Mouse (Mus musculus) liver, postnatal 0 days (tissue): ENCODE measurements at regions not wholly inside any gene's neighbourhood (a gene's known extent, or its start where the extent isn't known, plus 50 kb on each side); places are given as distances from the start of the nearest gene placed in this dataset.

ENCODE experiments used
- ATAC-seq: fragments of 200-750 bp; cut with Nextera tagmentation; 2 replicates; pipeline ENCODE4 v1.8.0; 2017; ENCODE audit warnings: mild to moderate bottlenecking, moderate library complexity
- DNase-seq: peaks from one replicate; pipeline ENCODE4 v3.0.0-alpha.2; 2016
- H3K27ac ChIP-seq: fragments of 300-500 bp; sonication (generic); 2 replicates; pipeline ENCODE4 v1.5.1; 2014; ENCODE audit warnings: antibody characterized with exemption, moderate library complexity, mild to moderate bottlenecking, low read depth
- H3K27me3 ChIP-seq: fragments of 300-500 bp; sonication (generic); 2 replicates; pipeline ENCODE4 v1.6.1; 2014; ENCODE audit warnings: low read length, control low read depth, mixed read lengths; ENCODE audit not compliant: insufficient read depth
- H3K36me3 ChIP-seq: fragments of 300-500 bp; sonication (generic); replicated peaks from 2 replicates; pipeline ENCODE4 v1.6.1; 2014; ENCODE audit warnings: mild to moderate bottlenecking, control low read depth, low read length, moderate library complexity, mixed read lengths; ENCODE audit not compliant: insufficient read depth
- H3K4me1 ChIP-seq: fragments of 300-500 bp; sonication (generic); 2 replicates; pipeline ENCODE4 v1.6.1; 2014; ENCODE audit warnings: antibody characterized with exemption, mild to moderate bottlenecking, control low read depth; ENCODE audit not compliant: insufficient read depth
- H3K4me2 ChIP-seq: fragments of 300-500 bp; sonication (generic); 2 replicates; pipeline ENCODE4 v1.6.1; 2014; ENCODE audit warnings: low read depth, mild to moderate bottlenecking, low read length, moderate library complexity, mixed read lengths
- H3K4me3 ChIP-seq: fragments of 300-500 bp; sonication (generic); 2 replicates; pipeline ENCODE4 v1.5.1; 2014; ENCODE audit warnings: low read depth, low read length
- H3K9ac ChIP-seq: fragments of 300-500 bp; sonication (generic); replicated peaks from 2 replicates; pipeline ENCODE4 v1.6.1; 2014; ENCODE audit warnings: mild to moderate bottlenecking, moderate library complexity
- H3K9me3 ChIP-seq: fragments of 300-500 bp; sonication (generic); 2 replicates; pipeline ENCODE4 v1.6.1; 2016; ENCODE audit warnings: mild to moderate bottlenecking, control low read depth, low read length, mixed read lengths
- CTCF ChIP-seq: sonication (generic); IDR thresholded peaks from 2 replicates; pipeline ENCODE4 v1.5.1; 2016; ENCODE audit warnings: antibody characterized with exemption, low read depth
- EP300 ChIP-seq: IDR thresholded peaks from 2 replicates; pipeline ENCODE4 v1.6.1; 2016; ENCODE audit warnings: antibody characterized with exemption, low read depth, mild to moderate bottlenecking
- WGBS: fragments of 180-500 bp; shearing (Covaris S2); extraction: QIAGEN DNeasy Blood & Tissue Kit; methylation state at CpG from one replicate; pipeline ENCODE4 v1.1.7; 2014; ENCODE audit not compliant: insufficient replicate concordance; 5-methylcytosine and 5-hydroxymethylcytosine counted together

DNA sequence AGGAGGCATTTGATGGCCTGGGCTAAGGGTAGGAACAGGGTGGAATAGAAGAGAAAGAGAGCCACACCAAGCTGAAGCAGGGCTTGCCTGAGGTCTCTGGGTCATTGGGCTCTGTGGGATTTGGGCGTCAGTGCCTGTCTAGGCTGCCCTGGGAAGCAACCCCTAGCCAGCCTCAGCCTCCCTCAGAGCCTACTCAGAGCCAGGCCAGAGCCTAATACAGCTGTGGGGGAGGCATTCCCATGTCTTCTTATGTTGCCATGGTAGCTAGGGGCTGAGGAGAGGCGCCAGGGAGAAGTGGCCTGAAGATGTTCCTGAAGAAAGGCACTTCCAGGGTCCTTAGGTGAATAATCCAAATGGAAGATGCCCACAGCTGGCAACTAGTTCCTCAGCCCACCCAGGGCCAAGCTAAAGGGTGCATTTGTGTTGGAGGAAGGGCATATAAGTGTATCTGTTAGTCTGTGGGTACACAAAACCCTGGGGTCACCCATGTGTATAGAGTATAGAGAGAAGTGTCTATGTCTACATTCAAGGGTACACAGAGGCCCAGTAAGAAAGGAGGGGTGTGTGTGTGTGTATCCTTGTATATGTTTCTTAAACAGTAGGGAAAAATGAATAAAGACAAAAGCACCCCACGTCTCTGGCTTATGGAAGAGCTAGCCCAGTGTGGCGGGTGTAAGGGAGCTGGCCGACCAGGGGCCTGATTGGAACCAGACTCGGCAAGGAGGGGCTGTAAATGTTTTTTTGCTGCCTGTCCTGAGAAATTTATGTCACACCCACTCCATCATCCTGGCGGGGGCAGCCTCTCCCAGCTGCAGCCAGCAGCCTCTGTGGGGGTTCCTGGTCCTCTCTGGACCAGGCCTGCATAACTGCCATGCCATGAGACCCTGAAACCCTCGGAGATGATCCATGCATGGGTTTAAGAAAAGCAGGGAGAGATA, 134.2 kb downstream of the Pja1 start:
- H3K4me1 ChIP-seq: no peaks in the 10 kb centered on the region
- no peak for DNase-seq
- no peak overlapping the region for H3K27ac ChIP-seq
- TF ChIP-seq CTCF (no peak), EP300 (no peak)
- no peak overlapping the region for H3K4me2 ChIP-seq
- no peak overlapping the region for H3K4me3 ChIP-seq
- no peak overlapping the region for H3K9ac ChIP-seq
- ATAC-seq: no peak
- H3K9me3 ChIP-seq: no peaks in the 10 kb centered on the region
- no peaks in the 10 kb centered on the region for H3K27me3 ChIP-seq
- 60% methylated on average over 8 of the region's 8 CpGs for WGBS
- H3K36me3 ChIP-seq: no peaks in the 10 kb centered on the region

- ATAC-seq: no peak
- Histone ChIP-seq H3K27me3 (no peaks in the 10 kb centered on the region), H3K27ac (no peak overlapping the region), H3K36me3 (no peaks in the 10 kb centered on the region), H3K4me2 (no peak overlapping the region), H3K4me3 (no peak overlapping the region), H3K4me1 (no peaks in the 10 kb centered on the region), H3K9ac (no peak overlapping the region), H3K9me3 (no peaks in the 10 kb centered on the region)
- TF ChIP-seq CTCF: no peak
- TF ChIP-seq EP300: no peak
- 46% methylated on average over 8 of the region's 8 CpGs for WGBS
- DNase-seq: no peak
Measured at GRCm38 (mm10) chrX:99335886-99336589, 135.0 kb downstream of the Pja1 start.

DNA sequence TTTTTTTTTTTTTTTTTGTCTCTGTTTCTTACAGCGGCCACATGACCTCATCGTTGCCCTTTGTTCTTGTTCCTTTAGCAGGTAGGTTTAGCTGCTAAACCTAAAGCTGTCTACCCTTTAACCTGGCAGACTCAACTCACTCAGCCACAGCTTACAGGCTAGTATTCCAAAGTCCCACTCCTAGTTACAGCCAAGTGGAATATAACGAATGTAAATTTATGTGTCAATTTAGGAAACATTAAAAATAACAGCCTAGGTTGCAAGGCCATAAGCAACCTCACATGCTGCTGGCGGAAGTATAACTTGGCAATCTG, 138.7 kb downstream of the Pja1 start:
- DNase-seq: no peak
- H3K4me3 ChIP-seq: no peak overlapping the region
- no peaks in the 10 kb centered on the region for H3K9me3 ChIP-seq
- H3K9ac ChIP-seq: no peak overlapping the region
- WGBS: 57% methylated on average over 4 of the region's 4 CpGs
- TF ChIP-seq EP300: no peak
- TF ChIP-seq CTCF: no peak
- no peak overlapping the region for H3K4me2 ChIP-seq
- no peak overlapping the region for H3K27ac ChIP-seq
- no peak for ATAC-seq
- H3K36me3 ChIP-seq: no peaks in the 10 kb centered on the region
- H3K4me1 ChIP-seq: no peaks in the 10 kb centered on the region
- no peaks in the 10 kb centered on the region for H3K27me3 ChIP-seq

- TF ChIP-seq CTCF (no peak), EP300 (no peak)
- Histone ChIP-seq H3K36me3 (no peaks in the 10 kb centered on the region), H3K9me3 (no peaks in the 10 kb centered on the region), H3K4me2 (no peak overlapping the region), H3K9ac (no peak overlapping the region), H3K4me3 (no peak overlapping the region), H3K4me1 (no peaks in the 10 kb centered on the region), H3K27me3 (no peaks in the 10 kb centered on the region), H3K27ac (no peak overlapping the region)
- WGBS: 59% methylated on average over 9 of the region's 9 CpGs
- no peak for DNase-seq
- no peak for ATAC-seq
Measured at GRCm38 (mm10) chrX:99331764-99332456, 139.2 kb downstream of the Pja1 start.

- H3K4me1 ChIP-seq: no peaks in the 10 kb centered on the region
- no peaks in the 10 kb centered on the region for H3K36me3 ChIP-seq
- ATAC-seq (no peak), DNase-seq (no peak)
- H3K27me3 ChIP-seq: no peaks in the 10 kb centered on the region
- WGBS: 86% methylated on average over 8 of the region's 8 CpGs
- H3K4me3 ChIP-seq: no peak overlapping the region
- H3K27ac ChIP-seq: no peak overlapping the region
- no peak overlapping the region for H3K9ac ChIP-seq
- TF ChIP-seq CTCF (no peak), EP300 (no peak)
- H3K9me3 ChIP-seq: no peaks in the 10 kb centered on the region
- H3K4me2 ChIP-seq: no peak overlapping the region
Measured at GRCm38 (mm10) chrX:99330386-99330785, 140.7 kb downstream of the Pja1 start.

GRCm38 (mm10) chrX:99328576-99328975, 142.5 kb downstream of the Pja1 start:
- Histone ChIP-seq H3K27me3 (peaks cover 2% of the 10 kb centered on the region; the same call in 1 of the 2 replicates), H3K4me1 (no peaks in the 10 kb centered on the region), H3K9me3 (no peaks in the 10 kb centered on the region), H3K4me2 (no peak overlapping the region), H3K36me3 (no peaks in the 10 kb centered on the region), H3K9ac (no peak overlapping the region), H3K27ac (no peak overlapping the region), H3K4me3 (no peak overlapping the region)
- 61% methylated on average over 4 of the region's 4 CpGs for WGBS
- TF ChIP-seq EP300: no peak
- TF ChIP-seq CTCF: no peak
- no peak for ATAC-seq
- no peak for DNase-seq
